In genomic region chr9:14276481-14277287, GRCm38 (mm10) we compare ENCODE assay signal across 8 mouse cellular contexts. TPM values are rescaled to one million over a fixed set of nuclear protein-coding genes. Genes with fewer than 3 reads are reported as not detected.
DNase-seq lines count a peak whose midpoint lies in the region; ATAC-seq and TF ChIP-seq lines count a peak whose summit lies in the region.

No protein-coding gene starts in this region.

- no peak for TF ChIP-seq CTCF in forebrain, postnatal 0 days (IDR thresholded peaks at IDR 0.05; ENCODE audit: low read depth)

- 1% methylated on average over 47 of the region's 61 CpGs for WGBS in forebrain, postnatal 0 days
- under 1% methylated on average over 54 of the region's 61 CpGs for WGBS in hindbrain, embryonic 15.5 days
- under 1% methylated on average over 47 of the region's 61 CpGs for WGBS in midbrain, embryonic 10.5 days

- peak overlapping the region; percentile 79 for H3K9ac ChIP-seq in forebrain, postnatal 0 days
- peak overlapping the region; percentile 95 for H3K9ac ChIP-seq in hindbrain, embryonic 15.5 days

- H3K9me3 ChIP-seq in forebrain, postnatal 0 days (ENCODE audit: low read length) = no peaks in the 10 kb centered on the region
- no peaks in the 10 kb centered on the region for H3K9me3 ChIP-seq in hindbrain, embryonic 15.5 days
- H3K9me3 ChIP-seq in midbrain, embryonic 10.5 days (replicated peaks) = no peaks in the 10 kb centered on the region

- H3K27ac ChIP-seq in brown adipose tissue, adult 24 weeks (replicated peaks; ENCODE audit: low read depth, low read length) = no peak overlapping the region
- peak overlapping the region; percentile 94 for H3K27ac ChIP-seq in forebrain, postnatal 0 days (ENCODE audit: low read depth, low read length)
- H3K27ac ChIP-seq in hindbrain, embryonic 15.5 days (replicated peaks) = peak overlapping the region; percentile 97
- peak overlapping the region; percentile 96 for H3K27ac ChIP-seq in midbrain, embryonic 10.5 days (replicated peaks)

- H3K4me2 ChIP-seq in forebrain, postnatal 0 days (ENCODE audit: low read depth) = peak overlapping the region; percentile 69
- H3K4me2 ChIP-seq in hindbrain, embryonic 15.5 days = peak overlapping the region; percentile 63

- H3K36me3 ChIP-seq in forebrain, postnatal 0 days (ENCODE audit: insufficient read depth) = no peaks in the 10 kb centered on the region
- H3K36me3 ChIP-seq in hindbrain, embryonic 15.5 days = no peaks in the 10 kb centered on the region
- no peaks in the 10 kb centered on the region for H3K36me3 ChIP-seq in midbrain, embryonic 10.5 days

- H3K4me3 ChIP-seq in brown adipose tissue, adult 24 weeks (ENCODE audit: insufficient read depth, low read depth, low read length) = peak overlapping the region; percentile 64
- H3K4me3 ChIP-seq in forebrain, postnatal 0 days (ENCODE audit: low read depth, low read length) = peak overlapping the region; percentile 90
- H3K4me3 ChIP-seq in hindbrain, embryonic 15.5 days = peak overlapping the region; percentile 100
- H3K4me3 ChIP-seq in midbrain, embryonic 10.5 days = peak overlapping the region; percentile 84

- H3K4me1 ChIP-seq in brown adipose tissue, adult 24 weeks (ENCODE audit: control insufficient read depth, insufficient read depth, insufficient read length, low read length) = no peaks in the 10 kb centered on the region
- H3K4me1 ChIP-seq in forebrain, postnatal 0 days (ENCODE audit: insufficient read depth) = 0 out of 2 replicates have a peak, but pooled peaks cover 4% of the 10 kb centered on the region
- H3K4me1 ChIP-seq in hindbrain, embryonic 15.5 days (replicated peaks) = peaks cover 23% of the 10 kb centered on the region
- H3K4me1 ChIP-seq in midbrain, embryonic 10.5 days = peaks cover 15% of the 10 kb centered on the region

- peak; percentile 38 for ATAC-seq in forebrain, postnatal 0 days
- peak; percentile 59; the same call in 1 of the 2 replicates for ATAC-seq in hindbrain, embryonic 15.5 days (ENCODE audit: low FRiP score, low read depth)

- peak; percentile 50 for DNase-seq in layer of hippocampus, adult 11-12 months (ENCODE audit: low spot score)
- DNase-seq in layer of hippocampus, adult 9-10 months (ENCODE audit: low spot score) = no peak
- peak; percentile 52 for DNase-seq in forebrain, postnatal 0 days
- DNase-seq in left cerebral cortex, adult 8-10 months (ENCODE audit: low spot score in 2 of 2) = peak; percentile 51
- no peak for DNase-seq in midbrain, embryonic 10.5 days (ENCODE audit: low spot score)
- peak; percentile 66 to 70 for DNase-seq in spleen, postnatal 36 days (ENCODE audit: low spot score in 2 of 2)

- no peaks in the 10 kb centered on the region for H3K27me3 ChIP-seq in forebrain, postnatal 0 days (ENCODE audit: insufficient read depth, low read length)
- no peaks in the 10 kb centered on the region for H3K27me3 ChIP-seq in hindbrain, embryonic 15.5 days
- no peaks in the 10 kb centered on the region for H3K27me3 ChIP-seq in midbrain, embryonic 10.5 days (ENCODE audit: low read depth, poor library complexity, severe bottlenecking)

RNA-seq across cellular contexts. Expression of gene Sesn3, which starts 1.8 kb away (rescaled TPM):
- 4.1 and 7.3 TPM in 2 replicates for polyA plus RNA-seq in brown adipose tissue, adult 24 weeks (2012; ENCODE audit: insufficient read depth, insufficient read length, missing spikeins)
- total RNA-seq in forebrain, postnatal 0 days (2014; rRNA removed) = 29.8 and 40.5 TPM in 2 replicates
- 9.3 and 16.3 TPM in 2 replicates for polyA plus RNA-seq in forebrain, postnatal 0 days (2015; fragmentation: Nextera tagmentation; extraction: Ambion mirVana)
- polyA plus RNA-seq in hindbrain, embryonic 15.5 days (2015; fragmentation: Nextera tagmentation; extraction: Ambion mirVana) = 16.8 and 17.8 TPM in 2 replicates
- total RNA-seq in left cerebral cortex, adult 8-10 months (2022) = 100 to 1,000 TPM; 118 to 153 (median 137) TPM
- polyA plus RNA-seq in midbrain, embryonic 10.5 days (2016; fragmentation: Nextera tagmentation; extraction: Ambion mirVana) = 16.0 and 16.2 TPM in 2 replicates

Comparison
In these comparisons a context has a peak if more than half of its experiments do, and no peak if none do; other contexts are left out.
1. DNase-seq: peak in layer of hippocampus, adult 11-12 months (single experiment), forebrain, postnatal 0 days (single experiment), left cerebral cortex, adult 8-10 months (2 of 2) and spleen, postnatal 36 days (2 of 2); none in layer of hippocampus, adult 9-10 months (single experiment) and midbrain, embryonic 10.5 days (single experiment).
2. Peak in every context shown above with its lines, with median percentiles within 50 percentile points of each other: H3K4me3 ChIP-seq.